Mouse (Mus musculus): ENCODE data around the gene Daam1.
A peak's percentile ranks its signal among the peaks of the same experiment; 100 is the strongest.

The Daam1 gene

GRCm38 (mm10) chr12:71932433-71933386 lies 101.8 kb downstream of the Daam1 start:
- DNase-seq (ENCODE audit: low spot score): no peak

- no peak for DNase-seq (ENCODE audit: low spot score)
Measured at GRCm38 (mm10) chr12:71933989-71934645, 103.2 kb downstream of the Daam1 start.

- DNase-seq (ENCODE audit: low spot score): no peak
Measured at GRCm38 (mm10) chr12:71936636-71937035, 105.8 kb downstream of the Daam1 start.

GRCm38 (mm10) chr12:71938513-71938912 lies 107.6 kb downstream of the Daam1 start:
- no peak for DNase-seq (ENCODE audit: low spot score)

GRCm38 (mm10) chr12:71941290-71941689 lies 110.4 kb downstream of the Daam1 start:
- DNase-seq (ENCODE audit: low spot score): no peak

- no peak for DNase-seq (ENCODE audit: low spot score)
Measured at GRCm38 (mm10) chr12:71943112-71943511, 112.2 kb downstream of the Daam1 start.

- DNase-seq (ENCODE audit: low spot score): no peak
Measured at GRCm38 (mm10) chr12:71943646-71944045, 112.8 kb downstream of the Daam1 start.

GRCm38 (mm10) chr12:71945844-71946243 lies 115.0 kb downstream of the Daam1 start:
- no peak for DNase-seq (ENCODE audit: low spot score)

GRCm38 (mm10) chr12:71946448-71946847 lies 115.6 kb downstream of the Daam1 start:
- DNase-seq (ENCODE audit: low spot score): no peak

- no peak for DNase-seq (ENCODE audit: low spot score)
Measured at GRCm38 (mm10) chr12:71948972-71949371, 118.1 kb downstream of the Daam1 start.

- DNase-seq (ENCODE audit: low spot score): no peak
Measured at GRCm38 (mm10) chr12:71949606-71950005, 118.7 kb downstream of the Daam1 start.

- DNase-seq (ENCODE audit: low spot score): no peak
Measured at GRCm38 (mm10) chr12:71950095-71950877, 119.4 kb downstream of the Daam1 start.

- DNase-seq (ENCODE audit: low spot score): no peak
Measured at GRCm38 (mm10) chr12:71954180-71954935, 123.5 kb downstream of the Daam1 start.

GRCm38 (mm10) chr12:71956980-71957379 lies 126.1 kb downstream of the Daam1 start:
- DNase-seq (ENCODE audit: low spot score): peak; percentile 49

GRCm38 (mm10) chr12:71957496-71957895 lies 126.6 kb downstream of the Daam1 start:
- no peak for DNase-seq (ENCODE audit: low spot score)

- peak; percentile 60 for DNase-seq (ENCODE audit: low spot score)
Measured at GRCm38 (mm10) chr12:71959351-71959991, 128.6 kb downstream of the Daam1 start.

GRCm38 (mm10) chr12:71961671-71962070 lies 130.8 kb downstream of the Daam1 start:
- DNase-seq (ENCODE audit: low spot score): no peak

GRCm38 (mm10) chr12:71962616-71963015 lies 131.7 kb downstream of the Daam1 start:
- no peak for DNase-seq (ENCODE audit: low spot score)

GRCm38 (mm10) chr12:71968592-71968991 lies 137.7 kb downstream of the Daam1 start:
- no peak for DNase-seq (ENCODE audit: low spot score)

GRCm38 (mm10) chr12:71969022-71969421 lies 138.1 kb downstream of the Daam1 start:
- DNase-seq (ENCODE audit: low spot score): no peak

- DNase-seq (ENCODE audit: low spot score): no peak
Measured at GRCm38 (mm10) chr12:71969439-71969838, 138.6 kb downstream of the Daam1 start.

Data from embryo, embryonic 10 days (tissue).